ENCODE assay signal across 19 mouse cellular contexts in genomic region chr4:153707218-153707617, GRCm38 (mm10).
A peak's percentile ranks its signal among the peaks of the same experiment; 100 is the strongest.
DNase-seq lines count a peak whose midpoint lies in the region; ATAC-seq lines count a peak whose summit lies in the region.
"Had no signal": no experiment of that assay in that cellular context is flagged by ENCODE, and none has a peak within 500 bp of the region (broad histone marks: within the 10 kb centered on the region; RNA-seq: fewer than 3 reads in every experiment).

No protein-coding gene starts in this region.

- no peak overlapping the region for H3K27ac ChIP-seq in midbrain, embryonic 11.5 days (ENCODE audit: low read depth, low read length)
- no peak overlapping the region for H3K27ac ChIP-seq in midbrain, embryonic 16.5 days (ENCODE audit: low read length)
- H3K27ac ChIP-seq: intestine, embryonic 15.5 days; liver, embryonic 14.5 days had no signal

- H3K9me3 ChIP-seq in midbrain, embryonic 11.5 days (ENCODE audit: control insufficient read depth, low read length) = no peaks in the 10 kb centered on the region
- no peaks in the 10 kb centered on the region; the same call in 1 of the 2 replicates for H3K9me3 ChIP-seq in midbrain, embryonic 16.5 days (replicated peaks; ENCODE audit: control insufficient read depth, low read length, poor library complexity, severe bottlenecking)
- H3K9me3 ChIP-seq: hindbrain, embryonic 13.5 days; intestine, embryonic 15.5 days had no signal

- H3K9ac ChIP-seq in midbrain, embryonic 11.5 days (ENCODE audit: low read length) = no peak overlapping the region
- H3K9ac ChIP-seq in midbrain, embryonic 16.5 days (ENCODE audit: low read depth, low read length) = no peak overlapping the region
- H3K9ac ChIP-seq: hindbrain, embryonic 13.5 days; intestine, embryonic 15.5 days; liver, embryonic 14.5 days had no signal

- WGBS in midbrain, embryonic 11.5 days = 66% methylated on average over 8 of the region's 8 CpGs
- 78% methylated on average over 8 of the region's 8 CpGs for WGBS in midbrain, embryonic 16.5 days

- peak; percentile 7 for DNase-seq in heart, postnatal 10 days
- no peak for DNase-seq in heart, adult 9 months (ENCODE audit: low spot score in 2 of 2)
- DNase-seq in kidney, postnatal 10 days = peak; percentile 36
- DNase-seq in kidney, postnatal 14 days = no peak
- DNase-seq in midbrain, embryonic 11.5 days (ENCODE audit: low spot score, missing footprints) = peak; percentile 56
- DNase-seq in lung, postnatal 36 days = peak; percentile 9
- DNase-seq: adrenal gland, postnatal 25 days; B cell, adult 2 months; cerebellum, adult 11-12 months; cerebellum, postnatal 14 days; midbrain, embryonic 14.5 days; right cerebral cortex, postnatal 14 days; thymus, adult 2 months had no signal

- intact Hi-C loops in heart, postnatal 10 days (cut with DNase I) = no loop called here

- ATAC-seq in midbrain, embryonic 11.5 days (ENCODE audit: low FRiP score) = no peak
- ATAC-seq in midbrain, embryonic 16.5 days = no peak
- ATAC-seq: forebrain, embryonic 14.5 days; intestine, embryonic 15.5 days had no signal

- H3K27me3 ChIP-seq in midbrain, embryonic 11.5 days (ENCODE audit: control insufficient read depth, insufficient read depth, low read length) = no peaks in the 10 kb centered on the region
- H3K27me3 ChIP-seq in midbrain, embryonic 16.5 days (ENCODE audit: control insufficient read depth, insufficient read depth, low read depth, low read length) = no peaks in the 10 kb centered on the region
- H3K27me3 ChIP-seq: intestine, embryonic 15.5 days had no signal

- H3K4me1 ChIP-seq in midbrain, embryonic 11.5 days (ENCODE audit: control insufficient read depth, insufficient read depth, low read length) = no peaks in the 10 kb centered on the region
- peaks cover 4% of the 10 kb centered on the region; the same call in 1 of the 2 replicates for H3K4me1 ChIP-seq in midbrain, embryonic 16.5 days (ENCODE audit: control insufficient read depth, insufficient read depth, low read length)
- H3K4me1 ChIP-seq: intestine, embryonic 15.5 days had no signal

- H3K36me3 ChIP-seq in midbrain, embryonic 11.5 days (ENCODE audit: control insufficient read depth, insufficient read depth, low read length) = no peaks in the 10 kb centered on the region
- H3K36me3 ChIP-seq in midbrain, embryonic 16.5 days (ENCODE audit: control insufficient read depth, insufficient read depth, low read length) = no peaks in the 10 kb centered on the region
- H3K36me3 ChIP-seq: hindbrain, embryonic 13.5 days; intestine, embryonic 15.5 days had no signal

- no peak overlapping the region for H3K4me2 ChIP-seq in midbrain, embryonic 11.5 days
- no peak overlapping the region for H3K4me2 ChIP-seq in midbrain, embryonic 16.5 days (ENCODE audit: low read length)
- H3K4me2 ChIP-seq: hindbrain, embryonic 13.5 days; intestine, embryonic 15.5 days had no signal

- no peak overlapping the region for H3K4me3 ChIP-seq in midbrain, embryonic 11.5 days (ENCODE audit: low read depth, low read length)
- H3K4me3 ChIP-seq in midbrain, embryonic 16.5 days (ENCODE audit: low read depth, low read length) = no peak overlapping the region
- H3K4me3 ChIP-seq: hindbrain, embryonic 13.5 days; intestine, embryonic 15.5 days; myocyte had no signal

Comparison
In these comparisons a context has a peak if more than half of its experiments do, and no peak if none do; other contexts are left out.
1. DNase-seq: peak in heart, postnatal 10 days (2 of 2), kidney, postnatal 10 days (single experiment), midbrain, embryonic 11.5 days (single experiment) and lung, postnatal 36 days (single experiment); none in heart, adult 9 months (0 of 2) and kidney, postnatal 14 days (single experiment).